Mouse (Mus musculus) ZHBTc4 (cell line): ENCODE measurements around the gene Slc26a9.
A peak's percentile ranks its signal among the peaks of the same experiment; 100 is the strongest.

Experiments
- DNase-seq: peaks from one replicate; pipeline ENCODE4 v3.0.0-alpha.2; 2011; ENCODE audit warnings: low read depth, low spot score

The Slc26a9 gene

GRCm38 (mm10) chr1:131765357-131766001 lies 21.7 kb downstream of the Slc26a9 start:
- peak; percentile 88 for DNase-seq

- DNase-seq, result no peak
Observed at GRCm38 (mm10) chr1:131769296-131769695, 25.5 kb downstream of the Slc26a9 start.

GRCm38 (mm10) chr1:131770656-131771055 lies 26.8 kb downstream of the Slc26a9 start:
- no peak for DNase-seq

- DNase-seq, result no peak
Observed at GRCm38 (mm10) chr1:131771440-131771839, 27.6 kb downstream of the Slc26a9 start.

GRCm38 (mm10) chr1:131794591-131794990 lies 50.8 kb downstream of the Slc26a9 start:
- DNase-seq, result no peak

- no peak for DNase-seq
Observed at GRCm38 (mm10) chr1:131795171-131795570, 51.3 kb downstream of the Slc26a9 start.

- DNase-seq, result peak; percentile 87
Observed at GRCm38 (mm10) chr1:131797202-131797909, 53.5 kb downstream of the Slc26a9 start, which contains the start of gene Pm20d1. Gene Pm20d1 (plus strand): TSS chr1:131797381.

- DNase-seq, result no peak
Observed at GRCm38 (mm10) chr1:131800001-131800400, 56.2 kb downstream of the Slc26a9 start.

GRCm38 (mm10) chr1:131801071-131801470 lies 57.2 kb downstream of the Slc26a9 start:
- no peak for DNase-seq

- no peak for DNase-seq
Observed at GRCm38 (mm10) chr1:131802652-131803051, 58.8 kb downstream of the Slc26a9 start.

- no peak for DNase-seq
Observed at GRCm38 (mm10) chr1:131804166-131804565, 60.3 kb downstream of the Slc26a9 start.

- DNase-seq, result no peak
Observed at GRCm38 (mm10) chr1:131808986-131809385, 65.2 kb downstream of the Slc26a9 start.

GRCm38 (mm10) chr1:131809651-131810050 lies 65.8 kb downstream of the Slc26a9 start:
- no peak for DNase-seq

- no peak for DNase-seq
Observed at GRCm38 (mm10) chr1:131811393-131811792, 67.6 kb downstream of the Slc26a9 start.

- no peak for DNase-seq
Observed at GRCm38 (mm10) chr1:131812006-131812405, 68.2 kb downstream of the Slc26a9 start.

GRCm38 (mm10) chr1:131812631-131813295 lies 68.9 kb downstream of the Slc26a9 start:
- no peak for DNase-seq

GRCm38 (mm10) chr1:131813731-131814130 lies 69.9 kb downstream of the Slc26a9 start:
- DNase-seq, result no peak

GRCm38 (mm10) chr1:131814191-131814590 lies 70.4 kb downstream of the Slc26a9 start:
- DNase-seq, result peak; percentile 37

GRCm38 (mm10) chr1:131816886-131817285 lies 73.1 kb downstream of the Slc26a9 start:
- no peak for DNase-seq

GRCm38 (mm10) chr1:131820353-131820752 lies 76.5 kb downstream of the Slc26a9 start:
- DNase-seq, result peak; percentile 86

GRCm38 (mm10) chr1:131820887-131821328 lies 77.1 kb downstream of the Slc26a9 start:
- DNase-seq, result no peak
